Mouse (Mus musculus): ENCODE measurements at regions not wholly inside any gene's neighbourhood (a gene's known extent, or its start where the extent isn't known, plus 50 kb on each side); places are given as distances from the start of the nearest gene placed in this dataset.

GRCm38 (mm10) chr3:144104366-144104765 lies 100.7 kb downstream of the Lmo4 start:
- 89% methylated on average over 4 of the region's 4 CpGs for WGBS
- Histone ChIP-seq H3K36me3 (no peaks in the 10 kb centered on the region), H3K4me3 (no peak overlapping the region), H3K9me3 (replicated peaks) (no peaks in the 10 kb centered on the region), H3K27me3 (ENCODE audit: low read depth, poor library complexity, severe bottlenecking) (no peaks in the 10 kb centered on the region), H3K4me1 (peaks cover 9% of the 10 kb centered on the region; the same call in 1 of the 2 replicates), H3K27ac (no peak overlapping the region)
- DNase-seq (ENCODE audit: low spot score) = no peak

DNA sequence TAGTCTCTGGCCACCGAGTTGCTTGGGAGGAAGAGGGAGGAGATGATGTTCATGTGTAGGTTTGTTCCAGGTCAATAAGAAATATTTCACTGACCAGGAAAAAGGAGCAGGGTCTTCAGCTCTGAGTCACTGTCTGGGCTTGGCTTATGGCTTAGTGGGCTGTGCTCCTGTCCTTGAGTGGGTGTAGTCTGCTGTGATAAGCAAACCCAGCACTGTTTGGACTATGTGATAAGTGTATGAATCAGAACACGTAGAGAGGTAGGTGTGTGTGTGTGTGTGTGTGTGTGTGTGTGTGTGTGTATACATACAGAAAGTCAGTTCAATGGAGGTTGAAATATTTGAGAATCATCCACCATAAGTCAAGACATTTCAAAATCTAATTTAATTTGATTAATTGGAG lies 105.6 kb downstream of the Lmo4 start:
- peaks cover 36% of the 10 kb centered on the region for H3K4me1 ChIP-seq
- WGBS = 96% methylated on average over 2 of the region's 2 CpGs

GRCm38 (mm10) chr3:144098762-144099161 lies 106.3 kb downstream of the Lmo4 start:
- no peak overlapping the region for H3K27ac ChIP-seq
- WGBS = 73% methylated on average over 8 of the region's 8 CpGs
- H3K4me1 ChIP-seq = peaks cover 36% of the 10 kb centered on the region
- no peak for DNase-seq (ENCODE audit: low spot score)
- no peaks in the 10 kb centered on the region for H3K36me3 ChIP-seq
- H3K4me3 ChIP-seq = no peak overlapping the region
- H3K9me3 ChIP-seq (replicated peaks) = no peaks in the 10 kb centered on the region
- H3K27me3 ChIP-seq (ENCODE audit: low read depth, poor library complexity, severe bottlenecking) = no peaks in the 10 kb centered on the region

More for the DNA sequence above, 105.6 kb downstream of the Lmo4 start:
- DNase-seq (ENCODE audit: low spot score) = no peak
- no peaks in the 10 kb centered on the region for H3K9me3 ChIP-seq (replicated peaks)
- H3K4me3 ChIP-seq = no peak overlapping the region
- no peaks in the 10 kb centered on the region for H3K36me3 ChIP-seq
- H3K27ac ChIP-seq = no peak overlapping the region
- H3K27me3 ChIP-seq (ENCODE audit: low read depth, poor library complexity, severe bottlenecking) = no peaks in the 10 kb centered on the region

GRCm38 (mm10) chr3:144091231-144091630 lies 113.8 kb downstream of the Lmo4 start:
- Histone ChIP-seq H3K27me3 (ENCODE audit: low read depth, poor library complexity, severe bottlenecking) (0 out of 2 replicates have a peak, but pooled peaks cover 4% of the 10 kb centered on the region), H3K4me1 (peaks cover 4% of the 10 kb centered on the region; the same call in 1 of the 2 replicates), H3K4me3 (no peak overlapping the region), H3K36me3 (no peaks in the 10 kb centered on the region), H3K27ac (no peak overlapping the region), H3K9me3 (replicated peaks) (no peaks in the 10 kb centered on the region)
- DNase-seq (ENCODE audit: low spot score) = no peak
- 92% methylated on average over 1 of the region's 1 CpGs for WGBS

DNA sequence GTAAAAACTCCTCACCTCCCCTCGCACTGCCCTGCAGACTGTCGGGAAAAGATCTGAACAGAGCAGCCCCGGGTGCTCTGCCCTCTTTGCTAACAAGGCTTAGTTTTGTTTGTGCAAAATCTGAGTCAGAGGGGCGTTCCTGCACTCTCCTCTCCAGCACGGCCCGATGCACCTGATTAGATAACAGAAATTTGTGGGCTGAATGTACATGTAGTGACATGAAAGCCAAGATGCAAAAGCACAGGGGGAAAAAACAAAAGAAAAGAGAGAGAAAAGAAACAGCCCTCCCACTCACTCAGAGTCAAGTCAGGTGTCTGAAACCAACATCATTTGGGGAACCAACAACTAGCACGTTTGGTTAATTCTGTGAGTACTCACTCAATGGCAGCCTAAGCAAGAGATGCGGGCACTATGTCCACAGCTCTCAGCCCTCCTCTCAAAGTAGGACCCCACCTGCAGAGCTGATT lies 115.2 kb downstream of the Lmo4 start:
- H3K4me1 ChIP-seq = peaks cover 4% of the 10 kb centered on the region; the same call in 1 of the 2 replicates
- 78% methylated on average over 8 of the region's 8 CpGs for WGBS
- no peak overlapping the region for H3K4me3 ChIP-seq
- no peaks in the 10 kb centered on the region for H3K9me3 ChIP-seq (replicated peaks)
- H3K27me3 ChIP-seq (ENCODE audit: low read depth, poor library complexity, severe bottlenecking) = 0 out of 2 replicates have a peak, but pooled peaks cover 4% of the 10 kb centered on the region
- H3K36me3 ChIP-seq = no peaks in the 10 kb centered on the region
- no peak overlapping the region for H3K27ac ChIP-seq
- no peak for DNase-seq (ENCODE audit: low spot score)

GRCm38 (mm10) chr3:144088261-144088884 lies 116.6 kb downstream of the Lmo4 start:
- H3K4me1 ChIP-seq = peaks cover 4% of the 10 kb centered on the region; the same call in 1 of the 2 replicates
- 80% methylated on average over 18 of the region's 18 CpGs for WGBS
- DNase-seq (ENCODE audit: low spot score) = no peak
- no peaks in the 10 kb centered on the region for H3K9me3 ChIP-seq (replicated peaks)
- H3K27ac ChIP-seq = no peak overlapping the region
- H3K4me3 ChIP-seq = no peak overlapping the region
- no peaks in the 10 kb centered on the region for H3K36me3 ChIP-seq
- 0 out of 2 replicates have a peak, but pooled peaks cover 4% of the 10 kb centered on the region for H3K27me3 ChIP-seq (ENCODE audit: low read depth, poor library complexity, severe bottlenecking)

GRCm38 (mm10) chr3:144087771-144088170 lies 117.2 kb downstream of the Lmo4 start:
- Histone ChIP-seq H3K27ac (no peak overlapping the region), H3K9me3 (replicated peaks) (no peaks in the 10 kb centered on the region), H3K4me3 (no peak overlapping the region), H3K27me3 (ENCODE audit: low read depth, poor library complexity, severe bottlenecking) (0 out of 2 replicates have a peak, but pooled peaks cover 4% of the 10 kb centered on the region), H3K4me1 (peaks cover 4% of the 10 kb centered on the region; the same call in 1 of the 2 replicates), H3K36me3 (no peaks in the 10 kb centered on the region)
- 83% methylated on average over 7 of the region's 7 CpGs for WGBS
- DNase-seq (ENCODE audit: low spot score) = no peak

GRCm38 (mm10) chr3:144086176-144086575 lies 118.8 kb downstream of the Lmo4 start:
- Histone ChIP-seq H3K9me3 (replicated peaks) (no peaks in the 10 kb centered on the region), H3K36me3 (no peaks in the 10 kb centered on the region), H3K4me1 (peaks cover 4% of the 10 kb centered on the region; the same call in 1 of the 2 replicates), H3K27ac (no peak overlapping the region), H3K4me3 (no peak overlapping the region), H3K27me3 (ENCODE audit: low read depth, poor library complexity, severe bottlenecking) (0 out of 2 replicates have a peak, but pooled peaks cover 4% of the 10 kb centered on the region)
- no peak for DNase-seq (ENCODE audit: low spot score)
- WGBS = 93% methylated on average over 3 of the region's 3 CpGs

GRCm38 (mm10) chr3:144079960-144080359 lies 125.1 kb downstream of the Lmo4 start:
- no peaks in the 10 kb centered on the region for H3K4me1 ChIP-seq
- 94% methylated on average over 3 of the region's 3 CpGs for WGBS
- DNase-seq (ENCODE audit: low spot score) = no peak

GRCm38 (mm10) chr3:144078198-144078935 lies 126.7 kb downstream of the Lmo4 start:
- WGBS = 81% methylated on average over 13 of the region's 13 CpGs
- Histone ChIP-seq H3K27ac (no peak overlapping the region), H3K4me3 (no peak overlapping the region), H3K27me3 (ENCODE audit: low read depth, poor library complexity, severe bottlenecking) (no peaks in the 10 kb centered on the region), H3K36me3 (no peaks in the 10 kb centered on the region), H3K4me1 (no peaks in the 10 kb centered on the region), H3K9me3 (replicated peaks) (no peaks in the 10 kb centered on the region)
- DNase-seq (ENCODE audit: low spot score) = no peak

More at GRCm38 (mm10) chr3:144079960-144080359, 125.1 kb downstream of the Lmo4 start:
- no peaks in the 10 kb centered on the region for H3K36me3 ChIP-seq
- no peak overlapping the region for H3K4me3 ChIP-seq
- H3K27me3 ChIP-seq (ENCODE audit: low read depth, poor library complexity, severe bottlenecking) = no peaks in the 10 kb centered on the region
- no peaks in the 10 kb centered on the region for H3K9me3 ChIP-seq (replicated peaks)
- no peak overlapping the region for H3K27ac ChIP-seq

DNA sequence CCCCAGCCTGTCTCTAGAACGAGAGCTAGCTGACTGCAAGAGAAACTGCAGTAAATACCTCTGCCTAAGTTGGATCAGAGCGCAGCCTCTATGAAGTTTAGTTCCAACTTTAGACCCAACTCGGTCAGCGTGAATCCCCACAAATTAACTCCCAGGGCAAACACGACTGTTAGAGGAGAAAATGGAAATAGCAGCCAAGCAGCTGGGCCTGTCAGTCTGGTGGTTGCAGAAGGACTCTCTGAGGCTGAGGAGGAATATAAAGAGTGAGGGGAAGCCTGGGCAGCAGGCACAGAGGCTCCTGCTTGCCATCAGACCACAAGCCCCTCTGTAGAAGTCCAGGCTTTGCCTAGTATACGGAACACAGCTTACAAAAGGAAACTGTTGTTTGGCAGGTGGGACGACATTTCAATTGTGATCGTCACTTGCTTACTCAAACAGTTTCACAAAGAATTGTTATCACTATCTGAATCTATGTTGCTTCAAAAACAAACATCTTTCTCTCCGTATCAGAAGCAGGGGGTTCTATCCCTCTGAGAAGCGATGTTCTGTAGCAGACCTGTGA lies 135.0 kb downstream of the Lmo4 start:
- no peaks in the 10 kb centered on the region for H3K36me3 ChIP-seq
- H3K27ac ChIP-seq = no peak overlapping the region
- no peaks in the 10 kb centered on the region for H3K9me3 ChIP-seq (replicated peaks)
- DNase-seq (ENCODE audit: low spot score) = no peak
- no peak overlapping the region for H3K4me3 ChIP-seq
- H3K4me1 ChIP-seq = no peaks in the 10 kb centered on the region
- no peaks in the 10 kb centered on the region for H3K27me3 ChIP-seq (ENCODE audit: low read depth, poor library complexity, severe bottlenecking)
- 85% methylated on average over 10 of the region's 10 CpGs for WGBS

DNA sequence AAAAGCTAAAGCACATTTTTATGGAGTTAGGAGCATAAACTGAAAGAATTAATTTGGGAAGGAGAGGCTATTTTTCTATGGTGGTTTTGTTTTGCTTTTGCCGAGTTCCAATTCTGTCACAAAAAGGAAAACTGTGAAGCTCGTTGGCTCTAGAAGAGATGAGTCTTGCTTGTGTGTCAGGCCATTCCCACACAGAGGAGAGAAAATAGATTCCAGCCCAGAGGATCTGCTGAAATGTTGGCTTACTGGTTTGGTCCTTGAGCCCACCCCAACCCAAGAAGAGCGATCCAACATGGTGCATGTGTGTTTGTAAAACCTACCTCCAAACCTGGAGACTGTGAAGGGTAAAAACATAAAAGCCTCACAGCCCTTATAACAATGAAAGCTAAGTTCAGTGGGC lies 138.0 kb downstream of the Lmo4 start:
- Histone ChIP-seq H3K4me1 (no peaks in the 10 kb centered on the region), H3K9me3 (replicated peaks) (no peaks in the 10 kb centered on the region), H3K27ac (no peak overlapping the region), H3K27me3 (ENCODE audit: low read depth, poor library complexity, severe bottlenecking) (no peaks in the 10 kb centered on the region), H3K36me3 (no peaks in the 10 kb centered on the region), H3K4me3 (no peak overlapping the region)
- WGBS = 89% methylated on average over 3 of the region's 3 CpGs
- no peak for DNase-seq (ENCODE audit: low spot score)

DNA sequence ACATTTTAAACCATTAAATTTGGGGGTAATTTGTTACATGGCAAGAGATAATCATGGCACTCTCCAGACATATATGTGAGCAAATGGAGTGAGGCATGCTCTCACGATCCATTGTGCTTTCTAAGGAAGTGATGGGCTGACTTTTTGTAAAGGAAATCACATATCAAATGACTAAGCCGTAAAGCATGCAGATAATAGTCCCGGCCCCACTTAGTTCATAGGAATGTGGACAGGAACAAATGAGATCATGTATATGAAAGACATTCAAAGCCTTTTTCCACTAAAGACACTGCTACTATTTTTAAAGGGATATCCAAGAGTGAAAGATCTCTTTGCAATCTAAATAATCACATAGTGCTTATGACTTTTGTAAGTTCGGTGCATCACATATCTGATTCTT lies 146.9 kb downstream of the Lmo4 start:
- H3K36me3 ChIP-seq = no peaks in the 10 kb centered on the region
- no peak for DNase-seq (ENCODE audit: low spot score)
- H3K4me3 ChIP-seq = no peak overlapping the region
- H3K9me3 ChIP-seq (replicated peaks) = no peaks in the 10 kb centered on the region
- no peaks in the 10 kb centered on the region for H3K27me3 ChIP-seq (ENCODE audit: low read depth, poor library complexity, severe bottlenecking)
- no peak overlapping the region for H3K27ac ChIP-seq
- 87% methylated on average over 4 of the region's 4 CpGs for WGBS
- H3K4me1 ChIP-seq = no peaks in the 10 kb centered on the region

Data from limb, embryonic 10.5 days (tissue).